ENCODE assay signal across 29 mouse cellular contexts in the genomic region with DNA sequence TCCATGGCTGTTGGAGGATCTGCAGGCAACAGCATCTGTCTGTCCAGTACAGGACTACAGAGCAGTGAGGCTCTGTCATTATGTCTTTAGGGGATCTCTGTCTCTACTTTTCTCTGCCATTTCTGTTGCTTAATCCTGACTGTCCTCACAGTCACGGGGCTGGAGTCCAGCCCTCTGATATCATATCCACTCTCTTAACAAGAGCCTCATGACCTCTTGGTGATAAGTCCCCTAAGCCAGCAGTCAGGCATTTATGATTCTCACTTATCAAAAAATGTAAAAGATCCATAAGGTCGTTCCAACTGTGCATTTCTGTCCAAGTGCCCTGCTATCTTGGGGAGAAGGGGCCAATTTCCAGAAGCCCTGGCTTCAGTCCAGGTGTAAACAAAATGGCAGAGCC. TPM values are rescaled to one million over a fixed set of nuclear protein-coding genes. Genes with fewer than 3 reads are reported as not detected.
DNase-seq lines count a peak whose midpoint lies in the region; ATAC-seq and TF ChIP-seq lines count a peak whose summit lies in the region.
"Had no signal": no experiment of that assay in that cellular context is flagged by ENCODE, and none has a peak within 500 bp of the region (broad histone marks: within the 10 kb centered on the region; RNA-seq: fewer than 3 reads in every experiment).

No protein-coding gene starts in this region.

- no peak for ATAC-seq in heart, embryonic 14.5 days (ENCODE audit: insufficient number of reproducible peaks, insufficient read depth, low FRiP score, low read depth)
- ATAC-seq in heart, embryonic 11.5 days (replicated peaks; ENCODE audit: insufficient number of reproducible peaks, low FRiP score, low TSS enrichment) = no peak
- ATAC-seq in erythroblast, adult 5-6 weeks (replicated peaks; ENCODE audit: low FRiP score, poor library complexity, severe bottlenecking) = 0 out of 2 replicates have a peak, but pooled peaks have one; percentile 36
- peak; percentile 66 for ATAC-seq in intestine, embryonic 16.5 days
- no peak for ATAC-seq in cerebellum, adult (ENCODE audit: insufficient number of reproducible peaks, low FRiP score, low TSS enrichment)
- ATAC-seq: forebrain, embryonic 13.5 days; midbrain, embryonic 16.5 days had no signal

- H3K4me1 ChIP-seq in heart, embryonic 14.5 days (ENCODE audit: control insufficient read depth in 2 of 2, insufficient read depth in 2 of 2, low read length in 2 of 2) = peaks cover 13 to 24% of the 10 kb centered on the region in 2 experiments
- H3K4me1 ChIP-seq in heart, embryonic 11.5 days (ENCODE audit: control insufficient read depth, insufficient read depth, low read length) = peaks cover 4% of the 10 kb centered on the region
- peaks cover 3% of the 10 kb centered on the region for H3K4me1 ChIP-seq in ES-Bruce4 (ENCODE audit: control insufficient read depth, insufficient read depth, low read length)
- no peaks in the 10 kb centered on the region for H3K4me1 ChIP-seq in intestine, embryonic 16.5 days (ENCODE audit: control insufficient read depth, insufficient read depth, low read length)
- H3K4me1 ChIP-seq: embryonic facial prominence, embryonic 13.5 days; forebrain, embryonic 13.5 days; limb, embryonic 13.5 days had no signal

- H3K9ac ChIP-seq in heart, embryonic 14.5 days (ENCODE audit: low read length) = no peak overlapping the region
- no peak overlapping the region for H3K9ac ChIP-seq in heart, embryonic 11.5 days (ENCODE audit: low read depth, low read length)
- H3K9ac ChIP-seq in ES-Bruce4 (ENCODE audit: low read depth, poor library complexity, severe bottlenecking) = no peak overlapping the region
- no peak overlapping the region for H3K9ac ChIP-seq in intestine, embryonic 16.5 days (ENCODE audit: low read depth, low read length)
- H3K9ac ChIP-seq: embryonic facial prominence, embryonic 13.5 days; forebrain, embryonic 13.5 days; hindbrain, embryonic 14.5 days; limb, embryonic 13.5 days; liver, embryonic 14.5 days; lung, embryonic 14.5 days had no signal

- no peaks in the 10 kb centered on the region for H3K27me3 ChIP-seq in heart, embryonic 14.5 days (ENCODE audit: control insufficient read depth, insufficient read depth, low read length)
- H3K27me3 ChIP-seq in heart, embryonic 11.5 days (ENCODE audit: control insufficient read depth, insufficient read depth, low read length) = no peaks in the 10 kb centered on the region
- no peaks in the 10 kb centered on the region for H3K27me3 ChIP-seq in ES-Bruce4 (ENCODE audit: control insufficient read depth, insufficient read depth, low read length, poor library complexity, severe bottlenecking)
- H3K27me3 ChIP-seq in intestine, embryonic 16.5 days (replicated peaks; ENCODE audit: control insufficient read depth, insufficient read depth, low read length) = no peaks in the 10 kb centered on the region
- H3K27me3 ChIP-seq: CH12.LX; embryonic facial prominence, embryonic 13.5 days; forebrain, embryonic 13.5 days; limb, embryonic 13.5 days had no signal

- no peak for DNase-seq in B cell, adult 2 months
- DNase-seq in frontal cortex, postnatal 14 days (ENCODE audit: low spot score in 2 of 2) = no peak
- DNase-seq: adrenal gland, postnatal 10 days; cerebellum, adult 11 months; cerebellum, adult 9-11 months; embryo, embryonic 11 days; gastrocnemius, postnatal 25 days; kidney, adult 2 months; kidney, postnatal 4 days; lung, embryonic 14.5 days; lung, postnatal 14 days; right cerebral cortex, postnatal 25 days had no signal

- no peak for TF ChIP-seq POLR2A in ES-Bruce4 (IDR thresholded peaks at IDR 0.05; ENCODE audit: insufficient read depth, low read length)

- no peak overlapping the region for H3K4me3 ChIP-seq in heart, embryonic 14.5 days (ENCODE audit: control insufficient read depth in 1 of 2, insufficient read depth in 1 of 2, low read depth in 1 of 2, low read length in 2 of 2)
- H3K4me3 ChIP-seq in heart, embryonic 11.5 days (ENCODE audit: low read depth, low read length) = no peak overlapping the region
- H3K4me3 ChIP-seq in ES-Bruce4 (ENCODE audit: low read depth, low read length) = no peak overlapping the region
- H3K4me3 ChIP-seq in intestine, embryonic 16.5 days (ENCODE audit: low read length) = no peak overlapping the region
- H3K4me3 ChIP-seq: embryonic facial prominence, embryonic 13.5 days; erythroblast, embryonic 14.5 days; forebrain, embryonic 13.5 days; heart, adult 2 months; limb, embryonic 13.5 days had no signal

- TF ChIP-seq CTCF in ES-Bruce4 (IDR thresholded peaks at IDR 0.05; ENCODE audit: low read depth, low read length) = no peak

- no peak for TF ChIP-seq EP300 in ES-Bruce4 (IDR thresholded peaks at IDR 0.05; ENCODE audit: insufficient read depth, low read depth, low read length)

- no peaks in the 10 kb centered on the region for H3K36me3 ChIP-seq in heart, embryonic 14.5 days (ENCODE audit: control insufficient read depth, insufficient read depth, low read length)
- no peaks in the 10 kb centered on the region for H3K36me3 ChIP-seq in heart, embryonic 11.5 days (ENCODE audit: control insufficient read depth, insufficient read depth, low read length)
- no peaks in the 10 kb centered on the region for H3K36me3 ChIP-seq in ES-Bruce4 (ENCODE audit: control insufficient read depth, insufficient read depth, low read length, poor library complexity, severe bottlenecking)
- H3K36me3 ChIP-seq in intestine, embryonic 16.5 days (ENCODE audit: control insufficient read depth, insufficient read depth, low read length) = no peaks in the 10 kb centered on the region
- H3K36me3 ChIP-seq: embryonic facial prominence, embryonic 13.5 days; G1E; limb, embryonic 13.5 days had no signal

- H3K9me3 ChIP-seq in heart, embryonic 14.5 days (ENCODE audit: control insufficient read depth, low read length) = no peaks in the 10 kb centered on the region
- H3K9me3 ChIP-seq in heart, embryonic 11.5 days (replicated peaks; ENCODE audit: control insufficient read depth, low read length) = no peaks in the 10 kb centered on the region
- no peaks in the 10 kb centered on the region for H3K9me3 ChIP-seq in ES-Bruce4 (replicated peaks; ENCODE audit: control insufficient read depth, insufficient read depth, low read length, poor library complexity, severe bottlenecking)
- no peaks in the 10 kb centered on the region for H3K9me3 ChIP-seq in intestine, embryonic 16.5 days (ENCODE audit: control insufficient read depth, low read length)
- H3K9me3 ChIP-seq: embryonic facial prominence, embryonic 13.5 days; forebrain, embryonic 13.5 days; G1E; limb, embryonic 13.5 days had no signal

- H3K27ac ChIP-seq in heart, embryonic 14.5 days (replicated peaks in 1 of 2; ENCODE audit: control insufficient read depth in 1 of 2, insufficient read depth in 1 of 2, low read depth in 2 of 2, low read length in 2 of 2) = peak overlapping the region; percentile 17 to 65; a peak in 3 of 4 replicates
- no peak overlapping the region for H3K27ac ChIP-seq in heart, embryonic 11.5 days (ENCODE audit: low read depth, low read length)
- peak overlapping the region; percentile 52 for H3K27ac ChIP-seq in ES-Bruce4 (ENCODE audit: insufficient read depth, low read length)
- H3K27ac ChIP-seq in intestine, embryonic 16.5 days (ENCODE audit: low read length) = peak overlapping the region; percentile 61
- H3K27ac ChIP-seq: embryonic facial prominence, embryonic 13.5 days; forebrain, embryonic 13.5 days; heart, adult 2 months; hindbrain, embryonic 14.5 days; limb, embryonic 13.5 days; liver, embryonic 14.5 days had no signal

- 8% methylated on average over 2 of the region's 2 CpGs for WGBS in heart, embryonic 14.5 days
- 11% methylated on average over 2 of the region's 2 CpGs for WGBS in heart, embryonic 11.5 days (ENCODE audit: insufficient replicate concordance)
- WGBS in intestine, embryonic 16.5 days = 46% methylated on average over 2 of the region's 2 CpGs

- H3K4me2 ChIP-seq in heart, embryonic 14.5 days (ENCODE audit: low read length) = no peak overlapping the region
- H3K4me2 ChIP-seq in heart, embryonic 11.5 days = no peak overlapping the region
- H3K4me2 ChIP-seq in intestine, embryonic 16.5 days (ENCODE audit: low read depth, low read length) = no peak overlapping the region
- H3K4me2 ChIP-seq: embryonic facial prominence, embryonic 13.5 days; forebrain, embryonic 13.5 days; hindbrain, embryonic 14.5 days; limb, embryonic 13.5 days; lung, embryonic 14.5 days; midbrain, embryonic 11.5 days had no signal

RNA-seq across cellular contexts. Expression of a gene that starts 17.3 kb away (rescaled TPM):
- 32.7 and 39.7 TPM in 2 replicates for polyA plus RNA-seq in heart, embryonic 14.5 days (2014; fragmentation: Nextera tagmentation; extraction: Ambion mirVana)
- polyA plus RNA-seq in heart, embryonic 11.5 days (2014; fragmentation: Nextera tagmentation; extraction: Ambion mirVana) = 29.5 and 30.9 TPM in 2 replicates
- 42.9 and 48.0 TPM in 2 replicates for polyA plus RNA-seq in ES-Bruce4 (2011; ENCODE audit: insufficient read depth, insufficient read length, low read depth, missing spikeins)
- total RNA-seq in erythroblast, adult 5-6 weeks (2015; ENCODE audit: low replicate concordance) = 14.0 and 15.0 TPM in 2 replicates
- total RNA-seq in erythroblast, adult 5-6 weeks (2017; ENCODE audit: low replicate concordance) = 13.2 and 22.7 TPM in 2 replicates
- polyA plus RNA-seq in intestine, embryonic 16.5 days (2015; fragmentation: Nextera tagmentation; extraction: Ambion mirVana) = 57.6 and 70.9 TPM in 2 replicates

Comparison
In these comparisons a context has a peak if more than half of its experiments do, and no peak if none do; other contexts are left out.
1. ATAC-seq: peak in erythroblast, adult 5-6 weeks (single experiment) and intestine, embryonic 16.5 days (single experiment); none in heart, embryonic 14.5 days (single experiment), heart, embryonic 11.5 days (single experiment) and cerebellum, adult (single experiment).